21 mouse cellular contexts compared by ENCODE assay signal in genomic region chr9:17166331-17166730, GRCm38 (mm10).
A peak's percentile ranks its signal among the peaks of the same experiment; 100 is the strongest.
DNase-seq lines count a peak whose midpoint lies in the region; ATAC-seq and TF ChIP-seq lines count a peak whose summit lies in the region.
"Had no signal": no experiment of that assay in that cellular context is flagged by ENCODE, and none has a peak within 500 bp of the region (broad histone marks: within the 10 kb centered on the region; RNA-seq: fewer than 3 reads in every experiment).

No protein-coding gene starts in this region.

- no peaks in the 10 kb centered on the region for H3K36me3 ChIP-seq in intestine, postnatal 0 days (ENCODE audit: control insufficient read depth, insufficient read depth)
- no peaks in the 10 kb centered on the region for H3K36me3 ChIP-seq in intestine, embryonic 15.5 days
- H3K36me3 ChIP-seq in stomach, embryonic 16.5 days (ENCODE audit: control insufficient read depth, insufficient read depth, low read length) = no peaks in the 10 kb centered on the region
- no peaks in the 10 kb centered on the region for H3K36me3 ChIP-seq in stomach, postnatal 0 days (ENCODE audit: control insufficient read depth, insufficient read depth, low read length)
- H3K36me3 ChIP-seq in midbrain, embryonic 15.5 days (replicated peaks) = no peaks in the 10 kb centered on the region
- no peaks in the 10 kb centered on the region for H3K36me3 ChIP-seq in heart, embryonic 10.5 days
- H3K36me3 ChIP-seq: G1E had no signal

- no peaks in the 10 kb centered on the region for H3K27me3 ChIP-seq in intestine, postnatal 0 days (replicated peaks; ENCODE audit: control insufficient read depth, insufficient read depth, low read length)
- no peaks in the 10 kb centered on the region for H3K27me3 ChIP-seq in intestine, embryonic 15.5 days (replicated peaks)
- no peaks in the 10 kb centered on the region for H3K27me3 ChIP-seq in stomach, embryonic 16.5 days (ENCODE audit: control insufficient read depth, insufficient read depth, low read length)
- H3K27me3 ChIP-seq in stomach, postnatal 0 days (ENCODE audit: control insufficient read depth, insufficient read depth, low read length) = no peaks in the 10 kb centered on the region
- no peaks in the 10 kb centered on the region for H3K27me3 ChIP-seq in midbrain, embryonic 15.5 days (replicated peaks)
- no peaks in the 10 kb centered on the region for H3K27me3 ChIP-seq in heart, embryonic 10.5 days (ENCODE audit: insufficient read depth, poor library complexity, severe bottlenecking)
- H3K27me3 ChIP-seq: CH12.LX, Patski had no signal

- H3K27ac ChIP-seq in intestine, postnatal 0 days (ENCODE audit: low read depth, low read length) = no peak overlapping the region
- H3K27ac ChIP-seq in intestine, embryonic 15.5 days = no peak overlapping the region
- no peak overlapping the region for H3K27ac ChIP-seq in stomach, embryonic 16.5 days (ENCODE audit: low read length)
- no peak overlapping the region for H3K27ac ChIP-seq in stomach, postnatal 0 days (replicated peaks)
- H3K27ac ChIP-seq in midbrain, embryonic 15.5 days = no peak overlapping the region
- no peak overlapping the region for H3K27ac ChIP-seq in heart, embryonic 10.5 days

- TF ChIP-seq CTCF in intestine, postnatal 0 days (IDR thresholded peaks at IDR 0.05; ENCODE audit: low read depth) = no peak
- TF ChIP-seq CTCF in stomach, postnatal 0 days (IDR thresholded peaks at IDR 0.05; ENCODE audit: low read depth) = no peak

- ATAC-seq in intestine, postnatal 0 days = peak; percentile 75
- no peak for ATAC-seq in intestine, embryonic 15.5 days
- peak; percentile 50; the same call in 1 of the 2 replicates for ATAC-seq in stomach, embryonic 16.5 days (ENCODE audit: insufficient read depth, low FRiP score)
- peak; percentile 74 for ATAC-seq in stomach, postnatal 0 days (ENCODE audit: low FRiP score, low TSS enrichment)
- no peak for ATAC-seq in midbrain, embryonic 15.5 days (replicated peaks)
- ATAC-seq: activated CD4-positive, CD25-positive, alpha-beta regulatory T cell, adult 4 months; CD4-positive, CD25-positive, alpha-beta regulatory T cell, adult 4 months; Patski had no signal

- no peak for DNase-seq in stomach, postnatal 0 days (ENCODE audit: low spot score)
- DNase-seq in heart, embryonic 10.5 days (ENCODE audit: low spot score) = no peak
- DNase-seq: adrenal gland, adult 2 months; adrenal gland, adult 8-10 months; adrenal gland, postnatal 10 days; adrenal gland, postnatal 14 days; adrenal gland, postnatal 25 days; adrenal gland, postnatal 36 days; B cell, adult 2 months; cerebellum, adult 11 months; cerebellum, adult 11-12 months; cerebellum, adult 18-20 months had no signal

- H3K9ac ChIP-seq in intestine, postnatal 0 days (ENCODE audit: low read depth, low read length) = no peak overlapping the region
- no peak overlapping the region for H3K9ac ChIP-seq in intestine, embryonic 15.5 days
- no peak overlapping the region for H3K9ac ChIP-seq in stomach, embryonic 16.5 days (ENCODE audit: low read length)
- no peak overlapping the region for H3K9ac ChIP-seq in stomach, postnatal 0 days (ENCODE audit: low read length)
- H3K9ac ChIP-seq in midbrain, embryonic 15.5 days = no peak overlapping the region

- no peak overlapping the region for H3K4me2 ChIP-seq in intestine, postnatal 0 days (replicated peaks; ENCODE audit: low read depth)
- no peak overlapping the region for H3K4me2 ChIP-seq in intestine, embryonic 15.5 days (replicated peaks)
- no peak overlapping the region for H3K4me2 ChIP-seq in stomach, embryonic 16.5 days (ENCODE audit: low read depth, low read length)
- H3K4me2 ChIP-seq in stomach, postnatal 0 days (replicated peaks; ENCODE audit: low read depth) = no peak overlapping the region
- H3K4me2 ChIP-seq in midbrain, embryonic 15.5 days = no peak overlapping the region

- 44% methylated on average over 1 of the region's 1 CpGs for WGBS in intestine, postnatal 0 days
- 69% methylated on average over 1 of the region's 1 CpGs for WGBS in intestine, embryonic 15.5 days
- WGBS in stomach, embryonic 16.5 days = 65% methylated on average over 1 of the region's 1 CpGs
- WGBS in stomach, postnatal 0 days = 63% methylated on average over 1 of the region's 1 CpGs
- WGBS in midbrain, embryonic 15.5 days = 89% methylated on average over 1 of the region's 1 CpGs
- WGBS in heart, embryonic 10.5 days = 90% methylated on average over 1 of the region's 1 CpGs

- no peak for TF ChIP-seq EP300 in stomach, postnatal 0 days (optimal IDR thresholded peaks at IDR 0.05)

- no peaks in the 10 kb centered on the region for H3K9me3 ChIP-seq in intestine, postnatal 0 days (ENCODE audit: control insufficient read depth)
- H3K9me3 ChIP-seq in intestine, embryonic 15.5 days = no peaks in the 10 kb centered on the region
- no peaks in the 10 kb centered on the region for H3K9me3 ChIP-seq in stomach, embryonic 16.5 days (replicated peaks; ENCODE audit: control insufficient read depth, low read length)
- H3K9me3 ChIP-seq in stomach, postnatal 0 days (ENCODE audit: control insufficient read depth, low read length) = no peaks in the 10 kb centered on the region
- H3K9me3 ChIP-seq in midbrain, embryonic 15.5 days = no peaks in the 10 kb centered on the region
- H3K9me3 ChIP-seq in heart, embryonic 10.5 days = no peaks in the 10 kb centered on the region
- H3K9me3 ChIP-seq: G1E had no signal

- H3K4me1 ChIP-seq in intestine, postnatal 0 days (replicated peaks; ENCODE audit: control insufficient read depth, insufficient read depth, low read length) = no peaks in the 10 kb centered on the region
- H3K4me1 ChIP-seq in intestine, embryonic 15.5 days (replicated peaks) = no peaks in the 10 kb centered on the region
- no peaks in the 10 kb centered on the region for H3K4me1 ChIP-seq in stomach, embryonic 16.5 days (ENCODE audit: control insufficient read depth, insufficient read depth, low read length)
- no peaks in the 10 kb centered on the region for H3K4me1 ChIP-seq in stomach, postnatal 0 days (replicated peaks; ENCODE audit: control insufficient read depth, insufficient read depth)
- no peaks in the 10 kb centered on the region for H3K4me1 ChIP-seq in midbrain, embryonic 15.5 days
- H3K4me1 ChIP-seq in heart, embryonic 10.5 days = no peaks in the 10 kb centered on the region

- no peak overlapping the region for H3K4me3 ChIP-seq in intestine, postnatal 0 days (ENCODE audit: low read depth, low read length)
- H3K4me3 ChIP-seq in intestine, embryonic 15.5 days (replicated peaks) = no peak overlapping the region
- no peak overlapping the region for H3K4me3 ChIP-seq in stomach, embryonic 16.5 days (replicated peaks; ENCODE audit: low read length)
- H3K4me3 ChIP-seq in stomach, postnatal 0 days (ENCODE audit: low read depth, low read length) = no peak overlapping the region
- no peak overlapping the region for H3K4me3 ChIP-seq in midbrain, embryonic 15.5 days
- H3K4me3 ChIP-seq in heart, embryonic 10.5 days = no peak overlapping the region

Comparison
In these comparisons a context has a peak if more than half of its experiments do, and no peak if none do; other contexts are left out.
1. ATAC-seq: peak in intestine, postnatal 0 days (single experiment), stomach, embryonic 16.5 days (single experiment) and stomach, postnatal 0 days (single experiment); none in intestine, embryonic 15.5 days (single experiment) and midbrain, embryonic 15.5 days (single experiment).